Mouse (Mus musculus): ENCODE measurements around the gene Orc1. TPM values are rescaled to one million over a fixed set of nuclear protein-coding genes. Genes with fewer than 3 reads are reported as not detected.

Gene Orc1
- polyA plus RNA-seq, 1 experiment from 2014 or later = 1.0 TPM

- no peak for TF ChIP-seq EP300 (IDR thresholded peaks at IDR 0.05)
- TF ChIP-seq CTCF (IDR thresholded peaks at IDR 0.05) = 0 out of 2 replicates have a peak, but pooled peaks have one; percentile 11
- H3K4me3 ChIP-seq (ENCODE audit: low read depth, low read length) = peak within 1 kb of the TSS; percentile 80
- H3K36me3 ChIP-seq (ENCODE audit: insufficient read depth, low read length) = no peaks in the 10 kb centered on the region; the same call in 1 of the 2 replicates
- peak within 1 kb of the TSS; percentile 85 for H3K27ac ChIP-seq (ENCODE audit: low read length)
- ATAC-seq (peak; percentile 97), DNase-seq (ENCODE audit: low spot score) (peak; percentile 96)
- H3K9me3 ChIP-seq (ENCODE audit: low read length) = no peaks in the 10 kb centered on the region
- under 1% methylated on average over 72 of the region's 86 CpGs for WGBS
- no peaks in the 10 kb centered on the region for H3K27me3 ChIP-seq (replicated peaks; ENCODE audit: insufficient read depth, low read length)
- H3K9ac ChIP-seq (replicated peaks; ENCODE audit: low read depth) = peak within 1 kb of the TSS; percentile 76
- H3K4me2 ChIP-seq (replicated peaks; ENCODE audit: low read depth, low read length) = peak within 1 kb of the TSS; percentile 85
- peaks cover 9% of the 10 kb centered on the region; the same call in 1 of the 2 replicates for H3K4me1 ChIP-seq (ENCODE audit: insufficient read depth, low read depth, low read length)
Observed at GRCm38 (mm10) chr4:108619587-108620341, 40.5 kb downstream of the Orc1 start, which contains the start of gene Cc2d1b. TSS of gene Cc2d1b (plus strand) at chr4:108619940.

GRCm38 (mm10) chr4:108620536-108620935, 41.3 kb downstream of the Orc1 start:
- peak; percentile 21 for DNase-seq (ENCODE audit: low spot score)
- H3K9ac ChIP-seq (replicated peaks; ENCODE audit: low read depth) = peak overlapping the region; percentile 76
- 12% methylated on average over 8 of the region's 8 CpGs for WGBS
- peaks cover 5% of the 10 kb centered on the region; the same call in 1 of the 2 replicates for H3K36me3 ChIP-seq (ENCODE audit: insufficient read depth, low read length)
- H3K4me2 ChIP-seq (replicated peaks; ENCODE audit: low read depth, low read length) = peak overlapping the region; percentile 85
- H3K27me3 ChIP-seq (replicated peaks; ENCODE audit: insufficient read depth, low read length) = no peaks in the 10 kb centered on the region
- H3K4me1 ChIP-seq (ENCODE audit: insufficient read depth, low read depth, low read length) = peaks cover 9% of the 10 kb centered on the region; the same call in 1 of the 2 replicates
- peak overlapping the region; percentile 80 for H3K4me3 ChIP-seq (ENCODE audit: low read depth, low read length)
- TF ChIP-seq CTCF (IDR thresholded peaks at IDR 0.05) (no peak), EP300 (IDR thresholded peaks at IDR 0.05) (no peak)
- ATAC-seq = no peak
- H3K27ac ChIP-seq (ENCODE audit: low read length) = peak overlapping the region; percentile 85
- H3K9me3 ChIP-seq (ENCODE audit: low read length) = no peaks in the 10 kb centered on the region

GRCm38 (mm10) chr4:108621504-108621903, 42.3 kb downstream of the Orc1 start:
- no peak overlapping the region for H3K4me2 ChIP-seq (replicated peaks; ENCODE audit: low read depth, low read length)
- no peak overlapping the region for H3K4me3 ChIP-seq (ENCODE audit: low read depth, low read length)
- TF ChIP-seq CTCF (IDR thresholded peaks at IDR 0.05) (peak; percentile 34), EP300 (IDR thresholded peaks at IDR 0.05) (no peak)
- peaks cover 9% of the 10 kb centered on the region; the same call in 1 of the 2 replicates for H3K36me3 ChIP-seq (ENCODE audit: insufficient read depth, low read length)
- WGBS = 95% methylated on average over 6 of the region's 6 CpGs
- no peaks in the 10 kb centered on the region for H3K27me3 ChIP-seq (replicated peaks; ENCODE audit: insufficient read depth, low read length)
- H3K27ac ChIP-seq (ENCODE audit: low read length) = no peak overlapping the region
- ATAC-seq = no peak
- H3K4me1 ChIP-seq (ENCODE audit: insufficient read depth, low read depth, low read length) = peaks cover 9% of the 10 kb centered on the region; the same call in 1 of the 2 replicates
- DNase-seq (ENCODE audit: low spot score) = no peak
- no peak overlapping the region for H3K9ac ChIP-seq (replicated peaks; ENCODE audit: low read depth)
- H3K9me3 ChIP-seq (ENCODE audit: low read length) = no peaks in the 10 kb centered on the region

GRCm38 (mm10) chr4:108627066-108627465, 47.8 kb downstream of the Orc1 start:
- Histone ChIP-seq H3K27ac (ENCODE audit: low read length) (no peak overlapping the region), H3K9ac (replicated peaks; ENCODE audit: low read depth) (no peak overlapping the region), H3K4me2 (replicated peaks; ENCODE audit: low read depth, low read length) (no peak overlapping the region), H3K27me3 (replicated peaks; ENCODE audit: insufficient read depth, low read length) (no peaks in the 10 kb centered on the region), H3K4me3 (ENCODE audit: low read depth, low read length) (no peak overlapping the region), H3K4me1 (ENCODE audit: insufficient read depth, low read depth, low read length) (no peaks in the 10 kb centered on the region), H3K9me3 (ENCODE audit: low read length) (no peaks in the 10 kb centered on the region), H3K36me3 (ENCODE audit: insufficient read depth, low read length) (peaks cover 48% of the 10 kb centered on the region)
- no peak for DNase-seq (ENCODE audit: low spot score)
- ATAC-seq = no peak
- TF ChIP-seq CTCF (IDR thresholded peaks at IDR 0.05) (no peak), EP300 (IDR thresholded peaks at IDR 0.05) (no peak)
- WGBS = 73% methylated on average over 5 of the region's 5 CpGs

- no peak overlapping the region for H3K4me3 ChIP-seq (ENCODE audit: low read depth, low read length)
- no peak overlapping the region for H3K4me2 ChIP-seq (replicated peaks; ENCODE audit: low read depth, low read length)
- TF ChIP-seq EP300 (IDR thresholded peaks at IDR 0.05) (no peak), CTCF (IDR thresholded peaks at IDR 0.05) (no peak)
- no peaks in the 10 kb centered on the region for H3K4me1 ChIP-seq (ENCODE audit: insufficient read depth, low read depth, low read length)
- H3K27ac ChIP-seq (ENCODE audit: low read length) = no peak overlapping the region
- peaks cover 63% of the 10 kb centered on the region for H3K36me3 ChIP-seq (ENCODE audit: insufficient read depth, low read length)
- DNase-seq (ENCODE audit: low spot score) = no peak
- ATAC-seq = no peak
- 89% methylated on average over 7 of the region's 7 CpGs for WGBS
- H3K9me3 ChIP-seq (ENCODE audit: low read length) = no peaks in the 10 kb centered on the region
- H3K9ac ChIP-seq (replicated peaks; ENCODE audit: low read depth) = no peak overlapping the region
- H3K27me3 ChIP-seq (replicated peaks; ENCODE audit: insufficient read depth, low read length) = no peaks in the 10 kb centered on the region
Observed at GRCm38 (mm10) chr4:108629363-108629880, 50.2 kb downstream of the Orc1 start.

GRCm38 (mm10) chr4:108630096-108630495, 50.9 kb downstream of the Orc1 start:
- H3K9me3 ChIP-seq (ENCODE audit: low read length) = no peaks in the 10 kb centered on the region
- no peak overlapping the region for H3K9ac ChIP-seq (replicated peaks; ENCODE audit: low read depth)
- no peak overlapping the region for H3K27ac ChIP-seq (ENCODE audit: low read length)
- no peak overlapping the region for H3K4me3 ChIP-seq (ENCODE audit: low read depth, low read length)
- no peaks in the 10 kb centered on the region for H3K27me3 ChIP-seq (replicated peaks; ENCODE audit: insufficient read depth, low read length)
- no peak overlapping the region for H3K4me2 ChIP-seq (replicated peaks; ENCODE audit: low read depth, low read length)
- no peaks in the 10 kb centered on the region for H3K4me1 ChIP-seq (ENCODE audit: insufficient read depth, low read depth, low read length)
- no peak for TF ChIP-seq CTCF (IDR thresholded peaks at IDR 0.05)
- TF ChIP-seq EP300 (IDR thresholded peaks at IDR 0.05) = no peak
- no peak for DNase-seq (ENCODE audit: low spot score)
- 86% methylated on average over 9 of the region's 9 CpGs for WGBS
- peaks cover 69% of the 10 kb centered on the region for H3K36me3 ChIP-seq (ENCODE audit: insufficient read depth, low read length)
- no peak for ATAC-seq

Measured in lung, postnatal 0 days (tissue).